Mouse (Mus musculus) thymus, adult 2 months (tissue): Measurements from ENCODE around the gene Bst1.

Experiments
- CTCF ChIP-seq: fragments of 200-500 bp; IDR thresholded peaks from 2 replicates; pipeline ENCODE4 v1.5.1; 2012; ENCODE audit warnings: mild to moderate bottlenecking, control low read depth, low read length, moderate library complexity, borderline replicate concordance; ENCODE audit not compliant: control insufficient read depth, poor library complexity, insufficient read depth; ENCODE audit errors: extremely low read depth
- POLR2A ChIP-seq: fragments of 200-500 bp; IDR thresholded peaks from 2 replicates; pipeline ENCODE4 v1.6.1; 2012; ENCODE audit warnings: mild to moderate bottlenecking, low read length, control low read depth, moderate library complexity; ENCODE audit not compliant: control insufficient read depth, poor library complexity, insufficient read depth; ENCODE audit errors: extremely low read depth

DNA sequence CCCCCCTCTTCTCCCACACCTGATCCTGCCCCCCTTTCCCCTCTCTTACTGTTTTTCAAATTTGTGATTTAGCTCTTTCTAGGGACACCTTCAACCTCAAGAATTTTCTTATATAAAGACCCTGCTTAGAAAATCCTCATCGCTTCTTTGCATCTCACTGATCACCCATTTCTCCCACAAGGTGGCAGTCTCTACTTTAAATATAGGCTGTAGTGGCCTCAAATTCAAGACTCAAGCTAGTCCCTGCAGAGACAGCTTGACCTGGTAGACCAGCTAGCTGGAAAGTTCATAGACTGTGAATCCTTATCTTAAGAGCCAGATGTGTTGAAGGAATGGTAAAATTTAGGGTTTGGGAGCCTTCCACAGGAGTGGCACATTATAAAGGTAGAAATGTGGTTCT, 73.7 kb downstream of the Bst1 start:
- TF ChIP-seq POLR2A (no peak), CTCF (no peak)
